Mouse (Mus musculus): ENCODE data around the gene Rpl5.

GRCm38 (mm10) chr5:107934770-107935543 lies 34.7 kb downstream of the Rpl5 start:
- TF ChIP-seq MAX (IDR thresholded peaks at IDR 0.05): no peak
- TF ChIP-seq CTCF (IDR thresholded peaks at IDR 0.05; ENCODE audit: control insufficient read depth, insufficient read depth, insufficient read length): no peak
- no peak for TF ChIP-seq CEBPB (IDR thresholded peaks at IDR 0.05; ENCODE audit: low read depth)
- no peak for TF ChIP-seq FOSL1 (IDR thresholded peaks at IDR 0.05; ENCODE audit: insufficient read depth, low read length, poor library complexity, severe bottlenecking)
- TF ChIP-seq USF1 (IDR thresholded peaks at IDR 0.05; ENCODE audit: low read depth): no peak
